Mouse (Mus musculus): ENCODE measurements around the gene Tdrd3. TPM values are rescaled to one million over a fixed set of nuclear protein-coding genes. Genes with fewer than 3 reads are reported as not detected.

Tdrd3 gene
- polyA plus RNA-seq, 1 experiment from 2014 or later: 46.5 TPM

GRCm38 (mm10) chr14:87568447-87568908 is 152.0 kb downstream of the Tdrd3 start:
- Histone ChIP-seq H3K27ac (no peak overlapping the region), H3K9me3 (no peaks in the 10 kb centered on the region), H3K4me2 (peak overlapping the region; percentile 64), H3K4me3 (replicated peaks) (peak overlapping the region; percentile 32), H3K27me3 (peaks cover 10% of the 10 kb centered on the region; the same call in 1 of the 2 replicates), H3K9ac (replicated peaks) (no peak overlapping the region), H3K36me3 (no peaks in the 10 kb centered on the region), H3K4me1 (replicated peaks) (peaks cover 16% of the 10 kb centered on the region)
- WGBS: 11% methylated on average over 15 of the region's 15 CpGs
- peak; percentile 58; the same call in 1 of the 2 replicates for ATAC-seq (ENCODE audit: insufficient number of reproducible peaks, insufficient read depth, low FRiP score, low TSS enrichment, low read depth)

GRCm38 (mm10) chr14:87569471-87569870 is 153.0 kb downstream of the Tdrd3 start:
- Histone ChIP-seq H3K9ac (replicated peaks) (no peak overlapping the region), H3K27me3 (peaks cover 10% of the 10 kb centered on the region; the same call in 1 of the 2 replicates), H3K4me1 (replicated peaks) (peaks cover 16% of the 10 kb centered on the region), H3K36me3 (no peaks in the 10 kb centered on the region), H3K9me3 (no peaks in the 10 kb centered on the region), H3K4me2 (peak overlapping the region; percentile 64), H3K4me3 (replicated peaks) (no peak overlapping the region), H3K27ac (no peak overlapping the region)
- WGBS: 92% methylated on average over 2 of the region's 2 CpGs
- ATAC-seq (ENCODE audit: insufficient number of reproducible peaks, insufficient read depth, low FRiP score, low TSS enrichment, low read depth): no peak

DNA sequence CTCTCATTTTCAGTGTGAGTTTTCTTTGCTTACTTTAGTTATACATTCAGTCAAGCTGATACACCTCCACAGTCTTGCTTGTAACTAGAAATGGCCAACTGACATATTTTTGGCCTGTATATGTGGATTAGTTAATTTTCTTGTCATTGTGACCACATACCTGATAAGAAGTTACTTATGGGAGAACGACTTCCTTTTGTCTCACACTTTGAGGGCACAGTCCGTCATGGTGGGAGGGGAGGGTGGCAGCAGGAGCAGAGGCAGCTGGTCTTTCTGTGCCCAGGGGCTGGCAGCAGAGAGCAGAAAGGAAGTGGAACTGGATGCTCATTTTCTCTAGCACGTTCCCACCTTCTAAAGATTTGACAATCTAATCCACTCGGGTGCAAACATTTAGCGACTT is 156.0 kb downstream of the Tdrd3 start:
- Histone ChIP-seq H3K27me3 (peaks cover 4% of the 10 kb centered on the region; the same call in 1 of the 2 replicates), H3K4me3 (replicated peaks) (no peak overlapping the region), H3K36me3 (no peaks in the 10 kb centered on the region), H3K9ac (replicated peaks) (no peak overlapping the region), H3K4me1 (replicated peaks) (peaks cover 16% of the 10 kb centered on the region), H3K27ac (no peak overlapping the region), H3K9me3 (no peaks in the 10 kb centered on the region), H3K4me2 (no peak overlapping the region)
- ATAC-seq (ENCODE audit: insufficient number of reproducible peaks, insufficient read depth, low FRiP score, low TSS enrichment, low read depth): no peak
- 69% methylated on average over 5 of the region's 5 CpGs for WGBS

DNA sequence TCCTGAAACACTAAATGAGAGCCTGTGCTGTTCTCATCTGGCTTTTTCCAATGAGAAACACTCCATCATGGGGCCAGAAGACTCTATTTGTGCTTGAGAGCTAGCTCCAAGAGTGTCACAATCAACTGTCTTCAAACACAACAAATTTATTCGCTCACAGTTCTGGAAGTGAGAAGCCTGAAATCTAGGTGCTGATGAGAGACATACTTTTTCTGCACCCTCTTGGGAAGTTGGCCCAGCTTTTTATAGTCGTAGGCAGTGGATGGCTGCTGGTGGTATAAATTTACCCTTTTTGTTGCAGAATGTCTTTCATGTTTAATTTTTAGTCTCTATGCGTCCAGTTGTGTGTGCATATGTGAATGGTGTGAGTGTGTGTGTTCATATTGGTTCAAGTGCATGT is 166.2 kb downstream of the Tdrd3 start:
- Histone ChIP-seq H3K9ac (replicated peaks) (no peak overlapping the region), H3K4me2 (no peak overlapping the region), H3K4me3 (replicated peaks) (no peak overlapping the region), H3K27me3 (no peaks in the 10 kb centered on the region), H3K27ac (no peak overlapping the region), H3K9me3 (no peaks in the 10 kb centered on the region), H3K4me1 (replicated peaks) (0 out of 2 replicates have a peak, but pooled peaks cover 5% of the 10 kb centered on the region), H3K36me3 (no peaks in the 10 kb centered on the region)
- ATAC-seq (ENCODE audit: insufficient number of reproducible peaks, insufficient read depth, low FRiP score, low TSS enrichment, low read depth): no peak
- 95% methylated on average over 3 of the region's 3 CpGs for WGBS

Measured in limb, embryonic 12.5 days (tissue).